Mouse (Mus musculus): ENCODE results near the gene Dnajb6.
"Not testable (repeated sequence)": the region's sequence is repeated elsewhere in the genome, so short reads cannot be mapped to it uniquely, and the experiment has no call there.

Dnajb6 gene

DNA sequence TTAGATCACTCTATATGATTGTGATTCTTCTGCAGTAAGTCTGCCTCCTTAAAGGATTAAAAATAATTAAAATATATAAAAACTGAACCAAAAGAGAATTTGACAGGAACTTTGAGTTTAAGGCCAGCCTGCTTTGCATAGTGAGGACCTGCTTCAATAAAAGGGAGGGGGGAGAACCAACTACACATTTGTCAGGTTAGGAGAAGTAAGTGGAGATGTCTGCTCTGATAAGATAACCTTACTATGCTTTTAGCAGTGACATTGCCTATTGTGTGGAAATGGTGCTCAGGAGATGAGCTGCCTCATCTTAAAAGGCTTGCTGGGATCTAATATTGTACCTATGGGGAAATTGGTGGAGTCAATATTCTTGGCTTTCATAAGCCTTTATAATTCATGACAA, 17.4 kb downstream of the Dnajb6 start:
- no peak for DNase-seq (ENCODE audit: extremely low read depth, insufficient read length, low spot score)

DNA sequence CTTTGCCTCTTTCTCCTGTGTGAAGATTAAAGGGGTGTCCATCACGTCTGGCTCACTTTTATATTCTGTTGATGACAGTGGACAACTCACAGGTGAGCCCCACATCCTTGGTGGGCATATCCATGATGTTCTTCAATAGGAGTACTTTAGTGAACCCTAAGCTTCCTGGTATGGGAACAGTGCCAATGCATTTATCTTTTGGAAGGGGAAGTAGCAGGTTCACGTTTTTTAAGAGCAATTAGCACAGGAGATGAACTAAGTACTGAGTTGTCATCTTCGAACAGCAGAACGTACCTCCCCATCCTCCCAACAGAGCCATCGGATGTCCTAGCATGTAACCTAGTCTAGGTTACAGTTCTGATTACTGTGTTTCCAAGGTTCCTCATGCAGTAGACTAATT, 23.8 kb downstream of the Dnajb6 start:
- DNase-seq (ENCODE audit: extremely low read depth, insufficient read length, low spot score), result no peak

DNA sequence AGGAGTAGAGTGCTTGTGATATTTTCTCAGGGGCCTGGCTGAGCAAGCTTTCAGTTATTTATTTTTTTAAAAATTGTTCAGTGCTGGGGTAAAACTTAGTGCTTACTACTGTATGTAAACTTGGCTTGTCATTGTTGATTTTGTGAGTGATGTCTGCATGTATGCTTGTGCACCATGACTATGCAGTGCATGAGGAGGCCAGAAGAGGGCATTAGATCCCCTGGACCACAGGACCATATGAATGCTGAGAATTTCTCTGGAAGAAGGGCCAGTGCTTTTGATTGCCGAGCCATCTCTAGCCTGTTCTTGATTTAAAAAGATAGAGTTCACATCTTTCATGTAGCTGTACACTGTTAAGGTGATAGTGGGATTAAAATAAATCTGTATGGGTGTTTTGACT, 35.4 kb downstream of the Dnajb6 start:
- no peak for DNase-seq (ENCODE audit: extremely low read depth, insufficient read length, low spot score)

DNA sequence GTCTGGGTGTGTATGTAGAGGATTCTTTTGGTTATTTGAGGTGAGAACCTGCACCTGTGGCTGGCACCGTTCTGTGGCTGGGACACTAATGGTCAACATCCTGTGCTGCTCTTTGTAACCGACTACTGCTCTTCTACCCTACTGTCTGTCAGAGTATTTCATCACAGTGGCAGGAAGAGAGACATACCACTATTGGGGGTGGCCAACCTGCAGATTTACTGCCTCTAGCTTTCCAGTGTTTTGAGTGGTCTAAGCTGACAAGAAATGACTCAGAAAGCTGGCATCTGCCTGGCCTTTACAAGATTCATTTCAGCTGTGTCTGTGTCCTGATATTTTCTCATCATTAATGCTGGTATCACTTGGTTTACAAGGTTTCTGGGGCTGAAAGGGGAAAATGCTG, 36.5 kb downstream of the Dnajb6 start:
- no peak for DNase-seq (ENCODE audit: extremely low read depth, insufficient read length, low spot score)

DNA sequence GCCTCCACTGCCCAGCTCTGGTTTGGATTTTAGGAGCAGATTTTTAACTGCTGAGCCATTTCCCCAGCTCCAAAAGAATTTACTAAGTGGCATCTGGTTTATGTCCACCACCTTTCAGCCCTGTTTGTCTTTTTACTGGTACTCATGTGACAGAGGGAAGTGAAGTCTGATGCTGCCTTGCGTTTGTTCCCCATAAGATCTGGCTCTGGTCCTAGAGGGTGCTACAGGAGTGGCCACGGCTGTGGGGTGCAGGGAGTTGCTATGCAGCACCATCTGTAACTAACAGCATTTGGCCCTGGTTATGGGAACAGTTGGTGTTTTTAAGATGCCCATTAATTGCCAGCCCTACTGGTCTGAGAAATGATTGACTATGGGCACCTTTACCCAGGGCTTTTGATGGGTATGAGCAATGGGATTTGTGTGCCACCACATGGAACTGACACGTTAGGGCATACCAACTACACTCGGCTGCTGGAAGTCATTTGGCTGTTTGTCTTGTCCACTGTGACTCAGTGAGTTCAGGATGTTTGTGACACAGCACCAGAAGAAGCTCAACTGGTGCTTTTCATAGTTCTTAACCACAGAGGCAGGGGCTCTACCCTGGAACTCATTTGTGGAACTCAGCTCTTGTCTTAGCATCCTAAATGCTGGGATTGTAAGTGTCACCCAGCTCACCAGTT, 37.3 kb downstream of the Dnajb6 start:
- DNase-seq (ENCODE audit: extremely low read depth, insufficient read length, low spot score), result no peak

DNA sequence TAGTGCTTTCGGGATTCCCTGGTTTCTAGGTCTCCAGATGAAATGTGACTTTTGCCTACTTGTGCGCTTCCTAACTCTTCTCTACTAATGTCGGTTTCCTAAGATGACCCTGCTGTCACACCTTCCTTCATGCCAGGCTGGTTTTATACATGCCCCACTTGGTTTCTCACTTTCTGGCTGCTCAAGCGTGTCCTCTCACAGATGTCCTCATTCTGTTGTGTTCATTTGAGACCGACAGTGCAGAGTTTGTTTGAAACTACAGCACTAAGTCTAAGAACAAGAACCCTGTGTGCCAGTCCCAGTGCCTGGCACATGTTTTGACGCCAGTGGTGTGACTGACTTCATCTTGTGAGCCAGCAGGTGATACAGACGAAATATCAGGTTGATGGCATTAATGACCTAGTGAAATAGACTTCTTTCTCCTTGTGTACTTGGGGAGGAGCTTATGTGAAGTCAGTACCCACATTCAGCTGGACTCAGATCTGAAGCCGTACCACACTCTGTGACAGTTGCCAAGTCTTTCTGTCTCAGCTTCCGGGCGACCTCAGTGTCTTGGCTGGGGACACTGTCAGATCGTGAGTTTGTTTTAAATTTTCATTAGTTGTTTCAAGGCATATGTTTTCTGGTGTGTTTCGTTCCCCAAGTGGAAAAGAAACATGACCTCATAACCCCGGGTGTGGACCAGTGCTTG, 38.1 kb downstream of the Dnajb6 start:
- DNase-seq (ENCODE audit: extremely low read depth, insufficient read length, low spot score), result no peak

DNA sequence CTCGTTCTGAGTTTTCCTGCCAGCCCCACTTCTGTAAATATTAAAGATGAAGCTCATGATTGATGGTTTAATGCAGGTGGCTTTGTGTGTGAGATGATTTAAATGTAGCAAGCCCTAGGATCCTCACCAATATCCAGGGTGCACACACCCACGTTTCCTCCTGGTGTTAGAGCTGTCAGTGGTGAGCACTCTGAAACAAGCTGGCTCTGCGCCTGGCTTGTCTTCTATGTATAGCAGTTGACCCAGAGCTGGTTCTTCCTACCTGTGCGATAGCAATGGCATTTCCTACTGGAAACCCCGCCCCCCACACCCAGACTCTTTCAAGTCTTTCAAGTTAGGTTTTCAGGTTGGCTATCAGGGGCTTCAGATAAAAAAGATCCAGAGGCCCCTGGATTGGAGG, 39.9 kb downstream of the Dnajb6 start:
- DNase-seq (ENCODE audit: extremely low read depth, insufficient read length, low spot score), result no peak

DNA sequence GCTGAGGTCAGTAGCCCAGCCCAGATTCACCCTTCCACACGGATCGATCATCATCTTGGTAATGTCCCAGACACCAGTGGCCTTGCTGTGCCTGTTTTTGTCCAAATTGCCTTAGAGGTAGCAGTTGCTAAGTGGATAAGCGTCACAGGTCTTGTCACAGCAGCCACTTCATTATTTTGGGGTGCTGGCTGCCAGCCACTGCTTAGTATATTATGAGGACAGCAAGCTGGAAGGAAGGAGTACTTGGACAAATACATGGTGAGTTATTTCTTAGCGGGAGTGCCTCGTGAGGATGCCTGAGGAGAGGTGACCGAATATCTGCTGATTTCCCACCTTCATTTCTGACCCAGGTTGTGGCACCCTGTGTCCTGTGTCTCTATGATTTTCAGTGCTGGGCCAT, 42.5 kb downstream of the Dnajb6 start:
- DNase-seq (ENCODE audit: extremely low read depth, insufficient read length, low spot score), result no peak

DNA sequence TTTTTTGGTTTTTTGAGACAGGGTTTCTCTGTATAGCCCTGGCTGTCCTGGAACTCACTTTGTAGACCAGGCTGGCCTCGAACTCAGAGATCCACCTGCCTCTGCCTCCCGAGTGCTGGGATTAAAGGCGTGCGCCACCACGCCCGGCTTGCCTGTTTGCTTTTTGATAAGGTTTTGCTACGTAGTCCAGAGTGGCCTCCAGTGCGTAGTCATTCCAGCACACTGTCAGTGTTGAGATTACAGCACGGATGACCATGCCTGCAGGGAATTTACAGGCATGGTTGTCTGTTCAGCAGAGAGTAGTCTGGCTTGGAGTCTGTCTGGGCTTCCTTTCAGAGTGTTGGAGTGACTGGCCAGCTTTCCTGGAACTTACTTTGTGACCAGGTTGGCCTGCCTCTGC, 44.2 kb downstream of the Dnajb6 start:
- not testable (repeated sequence) for DNase-seq (ENCODE audit: extremely low read depth, insufficient read length, low spot score)

DNA sequence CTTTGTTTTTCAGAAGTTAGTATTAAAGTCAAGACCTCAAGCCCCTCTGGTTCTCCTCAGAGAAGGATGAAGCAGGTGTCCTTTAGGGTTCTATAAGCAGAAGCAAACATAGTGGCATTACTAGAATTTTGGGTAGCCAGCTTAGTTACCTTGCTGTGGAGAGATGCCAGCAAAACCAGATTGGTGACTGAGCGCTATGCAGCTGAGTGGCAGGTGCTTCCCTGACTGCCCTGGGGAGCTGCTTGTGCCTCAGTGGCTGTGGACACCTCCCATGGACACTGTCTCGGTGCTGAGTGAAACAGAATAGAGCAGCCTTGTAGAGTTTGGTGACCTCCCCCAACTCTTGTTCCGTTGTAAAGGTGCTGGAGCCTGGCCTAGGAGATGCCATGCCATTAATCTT, 46.8 kb downstream of the Dnajb6 start:
- no peak for DNase-seq (ENCODE audit: extremely low read depth, insufficient read length, low spot score)

DNA sequence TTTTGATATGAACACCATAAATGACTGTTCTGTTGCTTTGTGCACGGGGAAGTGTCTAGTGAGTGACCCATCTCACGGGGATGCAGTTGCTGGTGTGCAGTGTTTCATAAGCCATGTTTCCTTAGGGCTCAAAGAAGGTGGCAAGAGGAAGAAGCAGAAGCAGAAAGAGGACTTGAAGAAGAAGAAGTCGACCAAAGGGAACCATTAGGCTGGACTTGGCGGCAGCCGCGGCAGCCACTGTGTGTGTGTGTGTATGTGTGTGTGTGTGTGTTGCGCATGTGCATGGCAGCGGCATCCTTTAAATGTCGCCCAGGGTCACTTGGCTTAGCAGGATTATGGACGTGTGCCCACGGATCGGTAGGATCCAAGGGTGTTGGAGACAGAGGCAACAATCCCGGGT, 49.4 kb downstream of the Dnajb6 start:
- not testable (repeated sequence) for DNase-seq (ENCODE audit: extremely low read depth, insufficient read length, low spot score)

DNA sequence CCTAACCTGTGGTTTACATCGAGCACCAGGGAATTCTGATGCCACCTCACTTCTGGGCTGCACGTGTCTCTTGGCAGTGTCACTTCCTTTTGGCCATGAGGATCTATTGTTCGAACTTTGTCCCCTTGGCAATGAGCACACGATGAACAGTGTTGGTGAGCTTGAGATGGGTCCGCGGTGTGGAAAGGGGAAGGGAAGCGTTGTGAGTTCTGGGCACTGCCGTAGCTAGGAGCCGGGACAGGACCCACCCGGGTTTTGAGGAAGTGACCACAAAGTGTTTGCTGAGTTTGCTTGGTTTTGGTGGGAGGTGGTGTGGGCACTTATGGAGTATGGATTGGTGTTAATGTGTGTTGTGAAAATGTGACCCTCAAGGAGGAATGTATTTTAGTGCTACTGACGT, 50.5 kb downstream of the Dnajb6 start:
- DNase-seq (ENCODE audit: extremely low read depth, insufficient read length, low spot score), result not testable (repeated sequence)

DNA sequence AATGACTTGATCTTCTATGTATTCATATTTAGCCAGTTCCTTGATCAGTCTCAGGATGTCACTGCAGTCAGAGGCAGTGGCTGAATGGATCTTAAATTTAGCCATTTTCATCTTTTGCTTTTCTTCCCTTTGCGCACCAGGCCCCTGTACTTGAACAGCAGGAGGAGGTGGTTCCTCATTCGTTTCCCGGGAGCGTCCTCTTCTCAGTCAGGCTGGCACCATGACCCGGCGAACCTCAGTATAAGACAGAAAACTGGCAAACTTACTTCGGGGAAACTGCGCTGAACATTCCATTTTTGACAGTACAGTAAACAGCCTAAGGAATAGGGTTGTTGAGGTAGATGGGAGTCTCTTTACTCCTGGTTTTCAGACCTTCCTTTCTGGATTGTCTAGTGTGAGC, 59.4 kb downstream of the Dnajb6 start:
- not testable (repeated sequence) for DNase-seq (ENCODE audit: extremely low read depth, insufficient read length, low spot score)

DNA sequence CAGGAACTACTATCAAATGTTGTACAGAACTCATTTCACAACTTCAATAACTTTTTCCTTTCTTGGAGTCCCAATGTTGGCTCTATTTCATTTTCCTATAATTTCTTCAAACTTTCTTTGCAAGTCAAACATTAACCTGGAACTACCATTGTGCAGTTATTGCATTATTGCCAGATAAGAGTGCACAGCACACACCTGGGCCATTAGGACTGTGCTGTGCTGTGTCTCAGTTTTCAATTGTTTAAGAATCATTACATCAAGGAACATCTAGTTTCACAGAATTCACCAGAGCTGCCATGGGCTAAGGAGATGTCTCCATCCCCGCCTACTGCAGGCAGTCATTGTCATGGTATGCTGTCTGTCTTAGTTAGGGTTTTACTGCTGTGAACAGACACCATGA, 73.5 kb downstream of the Dnajb6 start:
- no peak for DNase-seq (ENCODE audit: extremely low read depth, insufficient read length, low spot score)

DNA sequence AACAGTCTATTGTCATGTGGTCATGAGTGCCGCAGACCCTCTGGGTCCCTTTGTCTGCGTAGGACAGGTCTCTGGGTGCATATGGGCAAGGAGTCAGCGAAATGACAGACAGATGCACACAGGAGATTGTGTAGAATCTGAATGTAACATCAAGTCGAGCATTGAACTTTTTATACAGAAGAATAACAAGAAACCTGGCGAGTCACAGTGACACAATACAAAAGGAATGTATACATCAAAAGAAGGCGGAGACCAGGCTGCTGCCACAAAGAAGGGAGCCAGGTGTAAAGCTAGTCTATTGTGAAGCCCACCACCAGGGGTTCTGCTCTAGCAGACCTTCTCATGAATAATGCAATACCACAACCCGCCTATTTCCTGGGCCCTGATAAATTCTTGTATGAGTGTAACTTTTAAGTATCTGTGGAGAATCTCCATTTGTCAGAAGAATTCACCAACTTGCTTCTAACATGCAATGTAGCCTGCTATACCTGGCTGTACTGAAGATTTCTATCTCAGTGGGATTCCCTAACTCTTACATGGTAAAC, 76.0 kb downstream of the Dnajb6 start:
- not testable (repeated sequence) for DNase-seq (ENCODE audit: extremely low read depth, insufficient read length, low spot score)

DNA sequence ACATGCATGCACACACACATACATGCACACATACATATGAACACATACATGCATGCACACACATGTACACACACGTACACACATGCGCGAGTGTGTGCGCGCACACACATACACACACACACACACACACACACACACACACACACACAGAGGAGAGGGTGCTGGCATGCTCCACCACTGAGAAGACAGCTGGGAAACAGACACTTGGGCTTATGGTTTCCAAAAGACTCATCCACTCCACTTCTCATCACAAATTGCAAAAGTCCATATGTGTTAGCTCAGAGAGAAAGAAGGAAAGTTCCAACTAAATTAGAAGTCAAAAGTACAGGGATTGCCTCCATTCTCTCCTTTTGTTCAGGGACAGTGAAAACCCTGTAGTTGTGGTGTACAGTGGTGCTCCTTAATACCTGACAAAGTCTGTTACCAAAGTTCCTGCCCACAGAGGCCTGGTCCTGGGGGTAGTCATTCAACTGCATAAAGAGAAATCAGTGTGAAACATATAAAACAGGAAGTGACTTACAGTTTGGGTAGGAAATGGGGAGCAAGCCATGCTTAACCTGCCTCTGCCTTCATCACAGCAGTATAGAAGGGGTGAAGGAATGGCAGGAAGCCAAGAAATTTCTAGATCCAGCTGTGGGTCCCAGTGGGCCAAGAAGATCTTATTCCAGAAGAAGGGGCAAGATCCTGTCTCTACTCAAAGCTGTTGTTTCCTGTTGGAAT, 81.2 kb downstream of the Dnajb6 start:
- no peak for DNase-seq (ENCODE audit: extremely low read depth, insufficient read length, low spot score)

DNA sequence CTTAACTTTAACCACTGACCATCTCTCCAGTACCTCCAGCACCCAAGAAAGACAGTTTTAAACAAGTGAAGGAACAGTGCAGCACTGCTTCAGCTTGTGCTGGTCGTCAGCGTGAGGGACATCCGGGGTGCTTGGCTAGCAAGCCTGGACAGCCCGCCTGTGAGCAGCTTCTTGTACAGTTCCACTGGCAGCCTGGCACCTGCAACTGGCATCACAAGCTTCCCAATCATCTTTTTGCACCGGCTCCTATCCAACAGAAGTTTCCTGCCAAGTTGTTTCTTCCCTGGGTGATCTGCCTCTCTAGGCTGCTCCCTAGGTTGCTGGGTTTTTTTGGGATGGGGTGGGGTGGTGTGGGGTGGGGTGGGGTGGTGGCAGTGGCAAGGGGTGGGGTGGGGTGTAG, 81.9 kb downstream of the Dnajb6 start:
- DNase-seq (ENCODE audit: extremely low read depth, insufficient read length, low spot score), result peak; percentile 6

DNA sequence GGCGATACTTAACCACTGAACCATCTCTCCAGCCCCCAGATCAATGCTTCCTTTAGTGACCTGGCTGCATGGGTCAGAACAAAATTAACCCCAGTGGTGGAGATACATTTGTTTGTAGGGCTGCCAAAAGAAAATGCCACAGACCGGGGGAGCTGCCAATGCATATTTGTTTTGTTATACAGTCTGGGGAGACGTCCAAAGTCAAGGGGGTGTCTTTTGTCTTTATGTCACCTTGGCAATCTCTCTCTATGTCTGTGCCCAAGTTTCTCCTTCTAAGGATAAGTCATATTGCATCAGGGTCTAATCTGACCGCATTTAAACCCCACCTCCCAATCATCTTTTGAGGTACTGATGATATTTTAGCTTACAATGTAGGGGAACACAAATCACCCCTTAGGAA, 82.8 kb downstream of the Dnajb6 start:
- no peak for DNase-seq (ENCODE audit: extremely low read depth, insufficient read length, low spot score)

DNA sequence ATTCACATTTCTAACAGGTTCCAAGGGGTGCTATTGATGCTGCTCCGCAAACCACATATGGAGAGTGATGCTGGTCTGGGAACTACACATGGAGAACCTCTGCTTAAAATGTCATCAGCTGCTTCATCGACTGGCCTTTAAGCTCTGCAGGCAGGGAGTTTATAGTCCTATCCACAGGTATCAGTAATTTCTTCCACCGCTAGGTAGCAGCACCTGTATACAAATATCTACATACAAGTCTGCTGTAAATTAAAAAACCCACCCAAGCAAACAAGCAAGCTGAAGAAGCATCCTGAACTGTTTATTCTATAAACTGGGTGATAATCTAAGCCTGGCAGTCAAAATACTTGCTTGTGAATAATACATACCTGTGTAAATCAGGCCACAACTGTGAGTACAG, 89.3 kb downstream of the Dnajb6 start:
- no peak for DNase-seq (ENCODE audit: extremely low read depth, insufficient read length, low spot score)

DNA sequence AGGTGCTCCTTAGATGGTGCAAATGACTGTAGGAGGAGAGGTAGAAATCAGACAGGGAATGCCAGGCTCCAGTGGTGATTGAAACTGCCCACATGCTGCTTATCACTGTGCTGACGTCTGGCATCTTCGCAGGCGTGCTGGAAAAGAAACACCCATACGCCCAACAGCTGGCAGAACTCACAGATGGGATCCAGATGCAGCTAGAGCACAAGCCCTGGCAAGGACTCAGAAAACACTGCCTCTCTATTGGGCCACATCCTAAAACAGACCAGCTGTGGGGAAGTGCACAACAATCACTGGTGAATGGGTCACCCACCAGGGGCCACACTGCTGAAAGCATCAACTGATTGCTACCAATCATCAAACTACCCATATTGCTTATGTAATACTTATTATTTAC, 91.3 kb downstream of the Dnajb6 start:
- no peak for DNase-seq (ENCODE audit: extremely low read depth, insufficient read length, low spot score)

DNA sequence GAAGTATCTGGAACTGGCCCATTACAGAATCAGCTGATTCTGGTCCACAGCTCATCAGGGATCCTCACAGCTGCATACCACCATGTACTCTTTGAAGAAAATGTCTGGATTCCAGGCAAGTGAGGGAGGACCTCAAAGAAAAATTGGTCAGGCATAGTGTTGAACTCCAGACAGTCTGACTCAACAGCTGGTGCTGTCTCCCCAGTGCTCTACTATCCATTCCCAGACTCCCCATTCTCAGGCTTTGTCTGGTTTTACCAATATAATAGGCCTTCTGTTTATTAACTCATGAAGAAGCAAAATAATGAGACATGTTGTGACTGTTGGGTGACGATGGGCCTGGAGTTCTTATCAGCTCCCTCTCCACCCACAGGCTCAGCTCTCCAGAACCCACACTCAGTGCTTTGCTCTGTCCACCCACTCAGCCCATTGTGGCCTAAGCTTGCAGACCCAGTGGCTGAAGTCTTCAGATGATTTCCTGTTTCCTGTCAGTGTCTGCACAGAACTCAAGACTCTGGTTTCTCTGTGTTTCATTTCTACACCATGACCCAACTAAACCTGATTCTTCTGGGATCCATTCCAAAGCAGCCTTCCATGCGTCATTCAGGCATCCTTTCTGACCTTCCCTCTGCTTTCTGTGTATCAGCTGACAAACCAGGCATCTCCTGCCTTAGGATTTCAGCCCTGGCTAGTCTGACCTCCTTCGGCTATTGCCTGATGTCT, 107.1 kb downstream of the Dnajb6 start:
- DNase-seq (ENCODE audit: extremely low read depth, insufficient read length, low spot score), result peak; percentile 51

All from 3134 (cell line).